Mouse (Mus musculus): ENCODE measurements around the gene Ptgir. TPM values are rescaled to one million over a fixed set of nuclear protein-coding genes. Genes with fewer than 3 reads are reported as not detected.

Gene Ptgir
- polyA plus RNA-seq, 1 experiment, result 5.7 TPM

DNA sequence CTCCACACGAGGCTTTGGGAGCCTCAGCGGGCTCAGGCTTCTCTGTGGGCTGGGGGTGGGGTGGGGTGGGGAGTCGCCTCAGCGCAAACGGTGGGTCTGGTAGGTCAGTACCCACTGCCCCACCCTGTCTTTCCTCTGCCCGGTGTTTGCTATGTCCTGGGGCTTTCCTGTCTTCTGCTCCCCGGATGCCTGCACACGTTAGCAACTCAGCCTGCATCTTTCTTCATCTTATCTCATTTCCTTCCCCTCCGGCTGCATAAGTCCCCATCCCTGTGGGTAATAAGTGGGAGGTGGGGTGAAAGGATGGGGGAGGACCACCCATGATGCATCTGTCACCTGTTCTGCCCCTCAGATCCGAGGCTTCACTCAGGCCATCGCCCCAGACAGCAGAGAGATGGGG, 2.1 kb downstream of the Ptgir start:
- H3K36me3 ChIP-seq (ENCODE audit: control insufficient read depth, insufficient read depth), result no peaks in the 10 kb centered on the region
- H3K27me3 ChIP-seq (ENCODE audit: control insufficient read depth, insufficient read depth, insufficient read length), result no peaks in the 10 kb centered on the region
- H3ac ChIP-seq (ENCODE audit: control insufficient read depth, insufficient read length, low read depth), result no peak overlapping the region
- H3K79me3 ChIP-seq (ENCODE audit: low read depth), result peaks cover 6% of the 10 kb centered on the region
- TF ChIP-seq USF1 (IDR thresholded peaks at IDR 0.05; ENCODE audit: low read depth), result no peak
- TF ChIP-seq CTCF (IDR thresholded peaks at IDR 0.05; ENCODE audit: control insufficient read depth, insufficient read depth, insufficient read length), result no peak
- TF ChIP-seq MAX (IDR thresholded peaks at IDR 0.05), result no peak
- no peak for TF ChIP-seq CEBPB (IDR thresholded peaks at IDR 0.05; ENCODE audit: low read depth)
- no peak for TF ChIP-seq FOSL1 (IDR thresholded peaks at IDR 0.05; ENCODE audit: insufficient read depth, low read length, poor library complexity, severe bottlenecking)
- no peak for TF ChIP-seq MYOG (IDR thresholded peaks at IDR 0.05; ENCODE audit: control insufficient read depth, extremely low read depth, insufficient read length)
- TF ChIP-seq MYOD1 (IDR thresholded peaks at IDR 0.05; ENCODE audit: control insufficient read depth, insufficient read length, low read depth), result no peak
- no peak overlapping the region for H3K4me3 ChIP-seq (ENCODE audit: insufficient read depth, poor library complexity, severe bottlenecking)
- H3K79me2 ChIP-seq (ENCODE audit: control insufficient read depth, insufficient read depth), result peaks cover 23% of the 10 kb centered on the region

DNA sequence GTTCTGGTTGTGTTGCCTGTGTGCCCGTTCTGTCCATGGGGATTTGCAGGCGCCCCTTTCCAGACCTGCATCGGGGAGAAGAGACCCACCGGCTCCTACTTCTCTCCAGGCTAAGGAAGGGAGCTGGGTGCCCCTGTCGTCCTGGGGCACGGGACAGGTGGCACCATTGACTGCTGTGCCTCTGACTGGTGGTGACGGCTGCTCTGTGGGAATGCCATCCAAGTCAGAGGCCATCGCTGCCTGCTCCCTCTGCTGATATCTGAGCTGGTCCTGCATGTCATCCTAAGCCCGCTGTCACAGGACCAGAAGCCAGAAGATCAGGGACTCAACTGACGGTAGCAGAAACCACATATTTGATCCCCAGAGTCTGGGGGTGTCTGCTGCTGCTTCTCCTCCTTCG, 2.6 kb downstream of the Ptgir start:
- TF ChIP-seq FOSL1 (IDR thresholded peaks at IDR 0.05; ENCODE audit: insufficient read depth, low read length, poor library complexity, severe bottlenecking) (no peak), CTCF (IDR thresholded peaks at IDR 0.05; ENCODE audit: control insufficient read depth, insufficient read depth, insufficient read length) (no peak), MYOD1 (IDR thresholded peaks at IDR 0.05; ENCODE audit: control insufficient read depth, insufficient read length, low read depth) (no peak), CEBPB (IDR thresholded peaks at IDR 0.05; ENCODE audit: low read depth) (no peak), USF1 (IDR thresholded peaks at IDR 0.05; ENCODE audit: low read depth) (no peak), MAX (IDR thresholded peaks at IDR 0.05) (no peak), MYOG (IDR thresholded peaks at IDR 0.05; ENCODE audit: control insufficient read depth, extremely low read depth, insufficient read length) (no peak)
- Histone ChIP-seq H3K36me3 (ENCODE audit: control insufficient read depth, insufficient read depth) (no peaks in the 10 kb centered on the region), H3ac (ENCODE audit: control insufficient read depth, insufficient read length, low read depth) (peak overlapping the region; percentile 2), H3K79me2 (ENCODE audit: control insufficient read depth, insufficient read depth) (peaks cover 23% of the 10 kb centered on the region), H3K27me3 (ENCODE audit: control insufficient read depth, insufficient read depth, insufficient read length) (no peaks in the 10 kb centered on the region), H3K79me3 (ENCODE audit: low read depth) (peaks cover 6% of the 10 kb centered on the region), H3K4me3 (ENCODE audit: insufficient read depth, poor library complexity, severe bottlenecking) (no peak overlapping the region)

DNA sequence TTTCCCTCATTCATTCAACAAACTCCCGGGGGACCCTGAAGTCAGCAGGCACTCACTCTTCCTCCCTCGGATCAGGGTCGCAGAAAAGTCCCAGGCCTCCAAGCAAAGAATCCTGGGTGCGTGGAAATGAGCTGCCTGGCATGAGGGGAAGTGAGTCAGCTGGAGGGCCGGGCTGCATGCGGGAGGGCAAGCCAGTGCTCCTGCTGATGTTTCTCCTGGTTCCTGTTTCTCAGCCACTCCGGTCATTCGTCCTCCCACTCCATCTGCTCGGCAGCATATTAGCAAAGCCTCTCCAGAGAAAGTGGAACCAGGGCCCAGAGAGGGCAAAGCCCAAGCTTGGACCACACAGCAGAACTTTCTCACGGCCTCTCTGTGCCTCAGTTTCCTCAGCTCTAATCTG, 3.6 kb downstream of the Ptgir start:
- peaks cover 3% of the 10 kb centered on the region for H3K36me3 ChIP-seq (ENCODE audit: control insufficient read depth, insufficient read depth)
- H3K27me3 ChIP-seq (ENCODE audit: control insufficient read depth, insufficient read depth, insufficient read length), result no peaks in the 10 kb centered on the region
- H3K4me3 ChIP-seq (ENCODE audit: insufficient read depth, poor library complexity, severe bottlenecking), result peak overlapping the region; percentile 18
- TF ChIP-seq MAX (IDR thresholded peaks at IDR 0.05) (no peak), CEBPB (IDR thresholded peaks at IDR 0.05; ENCODE audit: low read depth) (no peak), FOSL1 (IDR thresholded peaks at IDR 0.05; ENCODE audit: insufficient read depth, low read length, poor library complexity, severe bottlenecking) (no peak)
- H3K79me3 ChIP-seq (ENCODE audit: low read depth), result peaks cover 5% of the 10 kb centered on the region
- peaks cover 23% of the 10 kb centered on the region for H3K79me2 ChIP-seq (ENCODE audit: control insufficient read depth, insufficient read depth)
- H3ac ChIP-seq (ENCODE audit: control insufficient read depth, insufficient read length, low read depth), result peak overlapping the region; percentile 36

DNA sequence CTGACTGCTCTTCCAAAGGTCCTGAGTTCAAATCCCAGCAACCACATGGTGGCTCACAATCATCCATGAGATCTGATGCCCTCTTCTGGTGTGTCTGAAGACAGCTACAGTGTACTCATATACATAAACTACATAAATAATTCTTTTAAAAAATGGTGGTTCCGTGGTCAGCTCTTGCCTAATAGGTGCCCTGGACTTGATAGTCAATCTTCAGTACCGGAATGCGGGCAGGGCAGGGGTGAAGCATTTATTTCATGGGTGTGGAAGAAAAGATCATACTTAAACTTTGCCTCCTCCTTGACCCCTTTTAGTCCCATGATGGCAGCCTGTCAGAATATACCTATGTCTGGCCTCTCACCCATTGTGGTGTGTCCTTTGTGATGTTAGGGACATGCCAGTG, 5.6 kb downstream of the Ptgir start:
- Histone ChIP-seq H3K4me3 (ENCODE audit: insufficient read depth, poor library complexity, severe bottlenecking) (no peak overlapping the region), H3K79me3 (ENCODE audit: low read depth) (peaks cover 5% of the 10 kb centered on the region), H3ac (ENCODE audit: control insufficient read depth, insufficient read length, low read depth) (no peak overlapping the region), H3K36me3 (ENCODE audit: control insufficient read depth, insufficient read depth) (peaks cover 9% of the 10 kb centered on the region), H3K27me3 (ENCODE audit: control insufficient read depth, insufficient read depth, insufficient read length) (no peaks in the 10 kb centered on the region), H3K79me2 (ENCODE audit: control insufficient read depth, insufficient read depth) (peaks cover 16% of the 10 kb centered on the region)
- TF ChIP-seq MAX (IDR thresholded peaks at IDR 0.05), result no peak
- TF ChIP-seq USF1 (IDR thresholded peaks at IDR 0.05; ENCODE audit: low read depth), result no peak
- no peak for TF ChIP-seq CTCF (IDR thresholded peaks at IDR 0.05; ENCODE audit: control insufficient read depth, insufficient read depth, insufficient read length)
- TF ChIP-seq FOSL1 (IDR thresholded peaks at IDR 0.05; ENCODE audit: insufficient read depth, low read length, poor library complexity, severe bottlenecking), result no peak
- peak; percentile 48 for TF ChIP-seq CEBPB (IDR thresholded peaks at IDR 0.05; ENCODE audit: low read depth)
- no peak for TF ChIP-seq MYOD1 (IDR thresholded peaks at IDR 0.05; ENCODE audit: control insufficient read depth, insufficient read length, low read depth)
- TF ChIP-seq MYOG (IDR thresholded peaks at IDR 0.05; ENCODE audit: control insufficient read depth, extremely low read depth, insufficient read length), result no peak

DNA sequence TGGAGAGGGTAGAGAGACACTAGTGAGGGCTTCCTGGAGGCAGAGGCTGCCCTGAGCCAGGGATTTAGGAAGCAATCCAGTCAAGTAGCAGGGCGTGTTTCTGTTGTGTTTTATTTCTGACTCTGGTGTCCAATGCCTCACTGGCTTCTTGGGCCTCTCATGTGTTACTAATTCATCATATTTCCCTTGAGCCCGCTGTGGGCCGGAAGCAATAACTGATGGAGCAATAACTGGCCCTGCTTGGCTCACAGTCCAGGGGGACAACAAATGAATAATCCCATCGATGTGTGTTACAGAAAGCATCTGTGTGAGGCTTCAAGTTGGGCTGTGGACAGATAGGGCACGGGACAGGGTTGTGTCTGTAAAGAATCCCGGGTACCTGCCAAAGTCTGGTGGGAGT, 6.1 kb downstream of the Ptgir start:
- TF ChIP-seq USF1 (IDR thresholded peaks at IDR 0.05; ENCODE audit: low read depth) (no peak), FOSL1 (IDR thresholded peaks at IDR 0.05; ENCODE audit: insufficient read depth, low read length, poor library complexity, severe bottlenecking) (no peak), MAX (IDR thresholded peaks at IDR 0.05) (peak; percentile 20), CTCF (IDR thresholded peaks at IDR 0.05; ENCODE audit: control insufficient read depth, insufficient read depth, insufficient read length) (no peak), MYOG (IDR thresholded peaks at IDR 0.05; ENCODE audit: control insufficient read depth, extremely low read depth, insufficient read length) (no peak), MYOD1 (IDR thresholded peaks at IDR 0.05; ENCODE audit: control insufficient read depth, insufficient read length, low read depth) (no peak), CEBPB (IDR thresholded peaks at IDR 0.05; ENCODE audit: low read depth) (peak; percentile 85)
- Histone ChIP-seq H3K79me3 (ENCODE audit: low read depth) (peaks cover 3% of the 10 kb centered on the region), H3K79me2 (ENCODE audit: control insufficient read depth, insufficient read depth) (peaks cover 13% of the 10 kb centered on the region), H3K4me3 (ENCODE audit: insufficient read depth, poor library complexity, severe bottlenecking) (no peak overlapping the region), H3K36me3 (ENCODE audit: control insufficient read depth, insufficient read depth) (peaks cover 13% of the 10 kb centered on the region), H3K27me3 (ENCODE audit: control insufficient read depth, insufficient read depth, insufficient read length) (no peaks in the 10 kb centered on the region), H3ac (ENCODE audit: control insufficient read depth, insufficient read length, low read depth) (no peak overlapping the region)

DNA sequence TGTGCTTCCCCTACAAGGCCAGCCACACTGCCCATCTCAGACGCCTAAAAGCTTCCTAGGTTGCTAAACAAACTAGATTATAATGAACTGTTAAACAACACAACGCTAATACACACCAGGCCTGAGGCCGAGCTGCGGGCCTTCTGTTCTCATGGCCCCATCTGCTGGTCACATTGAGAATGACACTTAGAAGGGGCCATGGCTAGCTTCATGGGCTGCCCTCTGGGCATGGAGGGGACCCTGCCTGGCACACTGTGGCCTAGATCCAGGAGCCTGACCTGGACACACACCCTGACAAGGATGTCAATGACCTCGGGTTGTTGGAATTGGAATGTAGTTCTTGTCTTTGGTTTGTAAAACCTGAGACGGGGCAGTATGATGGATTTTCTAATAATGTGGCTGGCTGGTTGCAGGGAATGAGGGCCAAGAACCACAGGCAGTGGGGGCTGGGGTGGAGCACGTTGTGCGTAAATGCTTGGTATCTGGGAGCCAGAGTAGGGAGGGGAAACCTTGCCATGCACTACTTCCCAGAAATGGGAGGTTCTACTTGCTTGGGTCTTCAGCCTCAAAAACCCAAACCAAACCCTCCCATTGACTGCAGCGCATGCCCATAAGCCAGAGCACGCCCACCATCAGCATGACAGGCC, 7.6 kb downstream of the Ptgir start:
- Histone ChIP-seq H3K4me3 (ENCODE audit: insufficient read depth, poor library complexity, severe bottlenecking) (no peak overlapping the region), H3K79me3 (ENCODE audit: low read depth) (peaks cover 2% of the 10 kb centered on the region), H3ac (ENCODE audit: control insufficient read depth, insufficient read length, low read depth) (no peak overlapping the region), H3K27me3 (ENCODE audit: control insufficient read depth, insufficient read depth, insufficient read length) (no peaks in the 10 kb centered on the region), H3K79me2 (ENCODE audit: control insufficient read depth, insufficient read depth) (peaks cover 7% of the 10 kb centered on the region), H3K36me3 (ENCODE audit: control insufficient read depth, insufficient read depth) (peaks cover 29% of the 10 kb centered on the region)
- TF ChIP-seq MYOD1 (IDR thresholded peaks at IDR 0.05; ENCODE audit: control insufficient read depth, insufficient read length, low read depth), result no peak
- no peak for TF ChIP-seq CEBPB (IDR thresholded peaks at IDR 0.05; ENCODE audit: low read depth)
- no peak for TF ChIP-seq FOSL1 (IDR thresholded peaks at IDR 0.05; ENCODE audit: insufficient read depth, low read length, poor library complexity, severe bottlenecking)
- peak; percentile 58 for TF ChIP-seq CTCF (IDR thresholded peaks at IDR 0.05; ENCODE audit: control insufficient read depth, insufficient read depth, insufficient read length)
- TF ChIP-seq MAX (IDR thresholded peaks at IDR 0.05), result no peak
- TF ChIP-seq MYOG (IDR thresholded peaks at IDR 0.05; ENCODE audit: control insufficient read depth, extremely low read depth, insufficient read length), result no peak

Measured in C2C12 (cell line).